Mouse (Mus musculus) adrenal gland, postnatal 10 days (tissue): ENCODE measurements around the gene Emsy. TPM values are rescaled to one million over a fixed set of nuclear protein-coding genes. Genes with fewer than 3 reads are reported as not detected.

ENCODE experiments used
- DNase-seq: peaks from one replicate; pipeline ENCODE4 v3.0.0; 2021; ENCODE audit warnings: mixed read lengths
- total RNA-seq, 2 experiments: library from RNA; stranded (reverse); gene quantifications; 2 replicates each; pipeline ENCODE4 v1.2.3; 2021

Gene Emsy
- total RNA-seq, 2 experiments from 2014 or later: 29.0 to 31.1 TPM

DNA sequence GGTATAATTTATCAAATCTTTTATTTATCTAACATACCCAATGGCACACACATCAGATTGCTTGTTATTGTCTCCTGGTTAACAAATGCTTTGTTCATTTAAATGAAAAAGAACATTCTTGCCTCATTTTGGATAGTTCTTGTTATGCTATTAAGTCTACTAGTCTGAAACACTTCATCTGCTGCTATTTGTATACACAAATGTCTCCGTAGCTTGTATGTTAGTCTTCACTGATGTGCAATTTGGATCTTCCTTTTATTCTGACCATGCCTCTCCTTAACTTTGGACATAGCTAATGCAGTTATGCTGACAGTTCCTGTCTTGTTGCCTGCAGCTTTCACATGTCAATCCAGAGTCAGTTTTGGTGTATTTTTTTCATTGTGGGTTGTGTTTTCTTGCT, 79.1 kb downstream of the Emsy start:
- DNase-seq: no peak

DNA sequence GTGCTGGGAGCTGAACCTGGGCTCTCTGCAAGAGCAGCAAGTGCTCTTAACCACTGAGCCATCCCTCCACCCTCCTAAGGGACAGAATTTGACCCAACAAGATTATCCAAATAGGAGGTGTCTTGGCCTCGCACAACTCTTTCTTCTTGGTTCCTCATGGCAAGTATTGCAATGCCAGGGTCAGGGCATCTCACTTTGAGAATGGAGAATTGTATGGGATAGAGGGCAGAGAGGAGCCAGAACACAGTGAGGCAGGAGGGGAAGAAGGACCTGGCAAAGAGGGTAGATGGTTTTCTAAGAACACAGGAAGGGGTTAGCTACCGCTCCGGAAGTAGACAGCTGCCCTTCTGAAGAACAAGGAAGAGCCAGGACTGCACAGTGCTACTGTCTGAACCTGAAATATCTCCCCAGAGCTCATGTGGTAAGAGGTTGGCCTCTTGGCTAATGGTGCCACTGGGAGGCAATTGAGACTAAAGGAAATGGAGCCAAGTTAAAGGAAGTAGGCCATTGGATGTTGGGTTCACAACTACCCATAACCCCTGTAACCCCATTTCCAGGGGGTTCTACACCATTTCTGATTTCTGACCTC, 80.8 kb downstream of the Emsy start:
- no peak for DNase-seq

DNA sequence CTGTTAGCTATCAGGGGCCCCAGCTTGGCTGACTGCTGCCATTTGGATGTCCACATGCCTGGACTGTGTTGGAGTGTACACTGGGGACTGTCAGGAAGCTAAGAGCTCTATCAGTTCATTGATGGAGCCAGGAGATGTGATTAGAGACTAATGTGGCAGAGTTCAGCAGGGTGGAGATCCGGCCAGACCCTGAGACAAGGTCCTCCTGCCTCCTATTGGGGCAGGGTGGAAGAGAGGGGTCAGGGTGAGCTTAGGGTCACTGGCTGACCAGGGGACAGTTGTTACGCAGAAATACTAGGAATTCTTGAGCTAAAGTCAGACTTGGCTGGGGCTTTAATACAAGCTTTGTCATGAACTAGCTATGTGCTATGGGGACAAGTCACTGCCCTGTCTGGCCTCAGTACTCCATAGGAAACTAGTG, 81.8 kb downstream of the Emsy start:
- DNase-seq: no peak

DNA sequence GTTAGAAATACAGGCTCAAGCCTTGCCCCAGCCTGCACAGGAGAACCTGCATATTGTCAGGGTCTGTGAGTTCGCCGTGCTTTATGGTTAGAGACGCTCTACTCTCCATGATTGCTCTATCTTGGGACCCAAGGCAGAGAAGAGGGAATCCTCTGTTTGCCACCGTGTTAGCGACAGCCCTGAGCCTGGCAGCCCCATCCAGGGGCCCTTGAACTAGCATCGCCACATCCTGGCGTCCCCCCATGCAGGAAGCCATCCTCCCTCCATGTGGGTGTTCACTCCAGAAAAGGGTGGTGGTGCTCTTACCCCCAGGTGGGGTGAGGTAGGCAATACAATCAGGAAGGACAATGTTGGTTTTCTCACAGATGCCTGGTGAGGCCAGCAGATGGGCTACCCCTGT, 82.3 kb downstream of the Emsy start:
- DNase-seq: no peak

DNA sequence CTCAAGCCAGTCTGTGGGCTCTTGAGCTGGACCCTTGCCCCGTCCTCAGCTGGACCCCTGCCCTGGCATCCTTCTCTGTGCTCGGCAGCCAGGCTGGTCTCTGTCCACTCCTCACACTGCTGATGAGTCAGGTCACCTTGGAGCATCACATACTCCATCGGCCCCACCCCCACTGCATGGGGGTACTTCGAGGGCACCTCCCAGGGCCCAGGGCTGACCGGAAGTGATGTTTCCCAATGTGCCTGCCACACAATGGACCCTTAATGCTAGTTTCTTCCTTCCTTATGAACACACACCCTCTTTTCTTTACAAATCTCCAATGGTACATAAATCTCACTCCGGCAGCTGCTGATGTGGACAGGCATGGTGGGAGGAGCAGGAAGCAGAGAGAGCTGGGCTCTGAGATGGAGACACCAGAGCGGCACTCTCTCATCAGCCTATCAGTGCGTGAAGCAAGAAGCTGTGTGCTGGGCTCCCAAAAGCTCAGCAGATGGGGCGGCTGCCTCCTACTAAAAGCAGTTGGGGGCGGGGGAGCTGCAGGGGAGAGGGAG, 83.3 kb downstream of the Emsy start:
- DNase-seq: peak; percentile 68

DNA sequence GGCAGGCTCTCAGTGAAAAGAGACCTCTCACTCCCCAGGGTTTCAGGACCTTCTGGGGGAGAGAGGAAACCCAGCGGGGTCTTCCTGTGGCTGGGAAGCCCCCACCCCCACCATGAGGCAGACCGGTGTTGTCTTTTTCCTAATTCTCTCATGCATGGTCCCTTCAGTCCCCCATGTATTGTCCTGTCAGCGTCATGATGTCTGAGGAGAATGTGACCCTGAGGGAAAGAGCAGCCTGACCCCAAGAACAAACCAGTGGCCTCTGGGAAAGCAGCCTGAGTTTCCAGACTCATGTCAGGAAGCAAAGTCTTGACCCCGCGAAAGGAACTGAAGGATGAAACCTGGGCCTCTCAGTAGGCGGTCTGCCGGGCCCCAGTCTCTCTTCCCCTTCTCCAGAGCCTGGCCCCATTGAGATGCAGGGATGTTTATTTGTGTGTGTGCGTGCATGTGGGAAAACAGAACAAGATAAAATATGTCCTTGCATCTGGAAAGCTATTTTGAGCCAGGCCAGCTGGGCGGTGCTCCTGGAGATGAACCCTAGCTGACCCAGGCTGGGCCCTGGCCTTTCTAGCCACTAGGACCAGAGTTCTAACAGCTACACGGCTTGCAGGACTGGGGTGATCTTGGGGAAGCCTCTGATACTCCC, 84.2 kb downstream of the Emsy start:
- DNase-seq: peak; percentile 60

DNA sequence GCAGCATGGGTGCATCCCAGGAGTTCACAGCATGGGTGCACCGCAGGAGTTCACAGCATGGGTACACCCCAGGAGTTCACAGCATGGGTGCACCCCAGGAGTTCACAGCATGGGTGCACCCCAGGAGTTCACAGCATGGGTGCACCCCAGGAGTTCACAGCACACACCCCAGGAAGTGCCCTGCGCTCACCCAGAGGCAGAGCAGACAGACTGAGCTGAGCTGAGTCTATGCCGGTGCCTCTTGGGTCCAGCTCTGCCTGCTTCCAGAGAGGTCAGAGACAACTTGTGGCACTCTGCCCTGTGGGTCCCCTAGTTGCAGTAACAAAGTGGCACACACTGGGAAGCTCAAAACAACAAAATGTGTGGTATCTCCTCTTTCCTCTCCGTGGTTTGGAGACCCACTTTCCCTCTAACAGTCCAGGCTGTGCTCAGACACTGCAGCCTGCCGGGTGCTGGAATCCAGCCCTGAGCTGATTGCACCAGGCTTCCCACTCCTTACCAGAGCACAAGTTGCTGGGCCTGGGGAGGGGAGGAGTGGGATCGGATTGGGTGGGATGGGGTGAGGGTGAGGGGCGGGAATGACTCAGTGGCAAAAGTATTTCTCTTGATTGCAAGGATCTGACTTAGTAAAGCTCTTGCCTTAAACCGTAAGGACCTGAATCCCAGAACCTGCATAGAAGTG, 85.6 kb downstream of the Emsy start:
- DNase-seq: no peak

DNA sequence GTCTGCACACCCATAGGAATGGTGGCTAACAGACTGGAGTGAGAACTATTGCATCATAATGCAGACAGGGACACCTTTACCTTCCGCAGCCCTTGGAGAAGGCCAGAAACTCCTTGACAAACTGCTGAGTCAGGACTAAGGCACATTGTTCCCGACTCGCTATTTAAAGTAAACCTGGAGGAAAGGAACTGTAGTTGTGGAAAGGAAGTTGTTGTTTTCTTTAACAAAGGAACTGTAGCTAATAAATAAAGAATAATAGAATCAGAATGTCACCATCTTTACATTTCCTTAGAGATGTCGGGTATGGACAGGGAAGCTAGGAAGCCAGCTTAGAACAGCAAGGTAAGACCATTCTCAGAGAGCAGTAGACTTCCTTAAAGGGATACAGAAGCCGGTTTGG, 89.5 kb downstream of the Emsy start:
- DNase-seq: no peak

DNA sequence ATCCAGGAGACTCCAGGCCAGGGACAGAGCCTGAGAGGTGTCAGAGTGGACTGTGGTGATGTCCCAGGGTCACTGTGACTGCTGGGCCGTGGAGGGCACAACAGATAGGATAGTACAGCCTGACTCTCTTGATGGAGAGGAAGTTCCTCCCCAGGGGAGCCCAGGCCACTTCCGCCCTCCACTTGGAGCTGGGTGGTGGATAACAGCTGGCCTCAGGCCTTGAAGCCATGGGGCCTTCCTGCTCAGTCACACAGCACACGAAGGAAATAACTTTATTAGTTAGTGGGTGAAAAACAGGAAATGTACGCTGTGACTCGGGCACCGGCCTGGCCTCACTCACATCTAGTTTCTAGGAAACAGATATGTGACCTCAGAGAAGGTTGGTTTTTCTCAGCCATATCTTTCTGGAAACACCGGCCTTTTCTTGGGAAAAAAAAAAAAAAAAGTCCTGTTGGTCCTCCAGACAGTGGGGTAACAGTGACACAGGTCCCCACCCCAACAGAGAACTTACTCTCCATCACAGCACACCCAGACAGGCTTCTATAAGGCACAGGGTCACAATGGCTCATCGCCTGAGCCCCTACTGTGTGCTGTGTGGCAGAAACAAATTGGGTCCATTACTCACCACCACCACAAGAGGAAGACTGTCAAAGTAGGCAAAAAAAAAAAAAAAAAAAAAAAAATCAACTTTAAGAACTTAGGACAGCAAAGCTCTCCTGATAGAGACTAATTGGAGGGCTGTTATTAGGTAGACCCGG, 91.8 kb downstream of the Emsy start:
- peak; percentile 36 for DNase-seq

DNA sequence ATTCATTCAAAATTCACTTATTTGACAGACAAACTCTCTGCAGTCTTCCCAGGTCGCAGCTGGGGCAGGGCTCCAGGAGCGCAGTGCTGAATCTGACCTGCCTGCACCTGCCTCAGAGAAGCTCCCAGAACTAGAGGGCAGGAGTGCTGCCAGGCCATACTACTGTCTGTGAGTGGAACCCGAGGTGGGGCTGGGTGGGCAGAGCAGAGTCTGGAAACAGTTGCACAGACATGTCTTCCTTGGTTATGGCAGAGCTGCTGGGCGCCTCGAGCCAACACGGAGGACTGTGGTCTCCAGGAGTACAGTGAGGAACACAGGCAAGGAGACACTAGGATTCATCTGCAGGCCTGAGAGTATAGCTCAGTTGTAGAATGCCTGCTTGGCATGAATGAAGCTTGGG, 92.6 kb downstream of the Emsy start:
- no peak for DNase-seq

DNA sequence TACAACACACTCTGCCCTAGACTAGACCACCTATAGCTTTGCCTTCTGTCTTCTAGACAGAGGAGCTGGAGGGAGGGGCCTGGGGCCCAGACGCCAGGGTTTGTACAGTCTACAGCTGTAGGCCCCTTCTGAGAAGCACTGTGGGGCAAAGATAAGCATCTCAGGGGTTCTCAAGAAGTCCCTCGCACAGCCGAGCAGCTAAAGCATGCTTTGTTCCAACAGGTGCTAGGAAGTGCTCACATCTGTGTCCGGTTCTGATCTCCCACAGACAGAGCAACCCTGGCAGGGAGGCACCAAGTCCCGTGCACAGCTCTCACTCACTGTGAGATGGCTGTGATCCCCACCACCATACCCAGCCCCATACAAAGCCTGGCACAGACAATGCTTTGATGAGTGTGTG, 93.6 kb downstream of the Emsy start:
- no peak for DNase-seq

DNA sequence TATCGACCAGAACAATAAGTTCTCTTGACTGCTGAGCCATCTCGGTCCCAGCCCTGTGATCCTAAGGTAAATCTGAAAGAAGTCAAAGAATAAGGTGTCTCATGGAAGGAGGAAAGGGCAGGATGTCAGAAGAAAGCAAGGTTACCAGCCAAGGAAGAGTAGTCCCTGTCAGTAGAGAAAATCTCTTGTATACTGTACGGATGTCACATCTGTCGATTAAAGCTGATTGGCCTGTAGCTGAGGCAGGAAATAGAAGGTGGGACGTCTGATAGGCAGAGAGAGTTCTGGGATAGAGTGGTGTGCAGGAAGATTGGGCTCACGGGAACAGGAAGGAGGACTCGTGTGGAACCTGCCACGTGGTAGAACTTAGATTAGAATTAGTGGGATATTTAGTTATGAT, 94.4 kb downstream of the Emsy start:
- DNase-seq: no peak

DNA sequence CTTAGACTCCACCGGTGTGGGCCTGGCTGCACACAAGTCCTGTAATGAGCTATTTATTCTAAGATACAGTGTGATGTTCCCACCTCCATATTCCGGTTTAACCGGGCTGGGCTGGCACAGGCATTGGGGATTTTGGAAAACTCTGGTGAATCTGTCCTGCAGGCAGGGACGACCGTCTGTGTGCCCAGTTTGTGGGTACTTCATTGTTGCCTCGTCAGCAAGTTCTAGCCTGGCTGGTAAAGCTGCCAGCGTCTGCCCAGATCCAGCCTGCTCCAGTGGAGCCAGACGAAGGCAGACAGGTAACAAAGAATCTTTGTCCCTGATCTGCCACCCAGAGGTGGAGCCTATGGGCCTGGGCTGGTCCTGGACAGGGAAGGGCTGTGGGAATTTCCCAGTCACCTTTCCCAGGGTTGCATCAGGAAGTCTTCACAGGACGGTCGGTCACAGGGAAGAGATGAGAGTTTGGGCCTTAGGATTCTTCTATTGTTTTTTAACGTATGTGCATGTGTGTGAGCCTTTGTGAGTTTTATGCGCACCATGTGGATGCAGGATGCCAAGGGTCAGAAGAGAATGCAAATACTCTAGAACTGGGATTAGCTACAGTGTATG, 94.9 kb downstream of the Emsy start:
- DNase-seq: no peak

DNA sequence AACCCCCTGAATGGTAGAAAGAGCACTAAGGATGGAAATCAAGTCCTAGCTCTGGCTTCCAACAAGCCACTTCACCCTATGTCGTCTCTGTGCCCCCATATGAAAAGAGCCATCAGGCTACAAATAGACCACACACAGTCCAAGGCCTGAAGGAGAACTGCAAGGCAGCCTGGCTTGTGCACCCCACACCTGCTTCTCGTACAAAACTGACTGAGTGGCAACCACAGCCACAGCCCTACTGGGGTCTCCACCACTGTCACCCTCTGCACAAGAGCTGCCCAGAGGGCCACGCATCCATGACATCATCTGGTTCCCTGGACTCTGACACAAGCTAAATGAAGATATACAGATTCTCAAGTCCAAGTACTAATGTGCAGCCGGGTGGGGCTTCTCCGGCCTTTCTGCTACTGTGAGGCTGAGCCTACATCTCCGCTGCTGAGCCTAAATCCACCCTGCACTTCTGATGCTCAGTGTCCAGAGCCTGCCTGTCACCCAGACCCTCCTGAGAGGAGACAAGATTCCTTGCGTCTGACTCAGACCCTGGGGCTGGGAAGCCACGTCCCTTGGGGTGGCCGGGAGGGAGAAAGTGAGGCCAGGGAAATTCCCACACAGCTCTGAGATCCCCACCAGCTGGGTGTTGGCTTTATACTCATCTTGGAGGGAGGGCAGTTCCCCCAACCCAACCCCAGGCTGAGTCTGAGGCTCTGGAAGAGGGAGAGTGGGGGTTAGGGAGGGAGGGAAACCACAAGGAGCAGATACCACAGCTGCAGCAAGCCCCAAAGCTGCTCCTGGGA, 98.3 kb downstream of the Emsy start:
- DNase-seq: no peak

DNA sequence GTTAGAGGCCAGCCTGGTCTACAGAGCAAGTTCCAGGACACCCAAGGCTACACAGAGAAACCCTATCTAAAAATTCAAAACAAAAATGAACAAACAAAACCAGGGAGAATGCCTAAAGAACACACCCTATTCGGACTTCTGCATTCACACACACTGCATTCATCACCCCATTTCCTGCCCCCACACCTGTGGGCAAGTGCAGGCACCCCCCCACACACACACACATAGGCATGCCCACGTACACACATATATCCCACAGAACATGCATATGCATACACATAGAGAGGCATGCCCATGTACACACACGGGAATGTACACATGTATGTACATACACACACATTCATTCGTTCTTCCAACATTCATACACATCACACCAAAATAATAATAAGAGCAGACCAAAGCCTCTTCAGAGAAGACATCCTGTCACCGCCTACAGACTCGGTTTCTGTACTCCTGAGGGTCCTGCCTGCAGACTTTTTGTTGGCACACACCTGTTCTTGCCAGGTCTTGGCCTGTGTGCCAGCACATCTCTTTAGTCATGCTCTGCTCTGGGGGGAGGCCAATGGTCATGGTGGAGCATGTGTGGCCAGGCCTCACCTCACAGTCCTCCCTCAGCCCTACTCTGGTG, 99.7 kb downstream of the Emsy start:
- no peak for DNase-seq

DNA sequence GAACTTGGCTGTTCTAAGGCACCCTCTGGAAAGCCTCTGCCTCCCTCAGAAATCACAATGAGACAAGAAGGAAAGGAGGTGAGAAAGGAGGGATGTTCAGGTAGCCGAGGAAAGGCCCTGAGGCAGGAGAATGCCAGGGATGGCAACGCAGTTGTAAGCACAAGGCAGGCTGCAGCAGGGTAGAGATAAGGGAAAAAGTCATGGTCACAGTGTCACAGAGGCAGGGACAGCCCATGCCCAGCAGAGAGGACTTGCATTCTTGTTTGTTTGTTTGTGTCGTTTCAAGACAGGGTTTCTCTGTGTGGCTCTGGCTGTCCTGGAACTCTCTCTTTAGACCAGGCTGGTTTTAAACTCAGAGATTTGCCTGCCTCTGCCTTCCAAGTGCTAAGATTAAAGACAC, 105.5 kb downstream of the Emsy start:
- DNase-seq: peak; percentile 23

DNA sequence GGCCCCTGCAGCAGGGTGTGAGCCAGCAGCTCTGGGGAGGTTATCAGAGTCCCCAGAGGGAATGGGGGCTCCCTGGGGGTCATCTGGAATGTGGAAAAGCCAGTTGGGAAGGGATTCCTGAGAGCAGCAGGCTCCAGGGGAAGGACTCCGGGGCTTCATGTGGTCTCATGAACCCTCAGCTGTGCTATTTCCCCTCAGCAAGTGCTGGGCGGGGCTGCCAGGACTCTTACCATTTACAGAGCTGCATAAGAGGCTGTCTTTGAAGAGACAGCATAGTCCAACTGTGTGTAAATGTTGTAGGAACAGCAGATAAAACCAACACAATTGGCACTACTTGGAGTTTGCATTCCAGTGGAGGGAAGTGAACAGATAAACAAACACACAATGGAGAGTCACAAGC, 106.0 kb downstream of the Emsy start:
- DNase-seq: peak; percentile 22

DNA sequence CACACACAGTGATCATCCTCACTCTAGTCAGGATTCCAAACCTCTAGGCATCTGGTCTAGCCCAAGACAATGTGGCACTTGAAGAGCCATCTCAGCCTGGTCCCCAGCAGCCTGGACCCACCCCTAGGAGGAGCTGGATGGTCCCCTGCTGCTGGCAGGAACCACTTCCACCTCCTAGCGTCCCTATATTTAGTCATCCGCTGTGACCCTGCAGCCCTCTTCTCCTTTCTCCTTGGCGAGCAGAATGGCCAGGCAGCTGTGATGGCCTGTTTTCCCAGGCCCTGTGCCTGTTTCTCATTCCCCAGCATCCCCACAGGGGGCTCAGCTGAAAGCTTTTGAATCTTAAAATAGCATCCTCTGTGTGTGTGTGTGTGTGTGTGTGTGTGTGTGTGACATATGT, 107.7 kb downstream of the Emsy start:
- no peak for DNase-seq

DNA sequence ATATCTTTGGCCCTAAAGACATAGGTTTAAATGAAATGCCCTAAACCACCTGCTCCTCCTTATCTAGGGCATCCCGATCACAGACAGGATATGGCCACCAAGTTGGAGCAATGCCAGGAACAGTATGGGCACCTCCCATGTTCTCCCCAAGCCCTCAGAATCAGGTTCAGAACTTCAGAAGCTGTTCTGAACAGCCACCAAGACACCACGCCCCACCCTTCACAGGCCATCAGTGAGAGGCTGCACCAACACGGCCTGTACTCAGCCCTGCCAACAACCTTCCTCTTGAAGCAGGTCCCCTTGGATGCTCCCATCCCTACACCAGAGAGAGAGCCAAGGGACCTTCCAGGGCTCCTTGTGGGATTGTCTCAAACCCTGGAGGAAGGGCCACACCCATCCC, 112.0 kb downstream of the Emsy start:
- DNase-seq: no peak

DNA sequence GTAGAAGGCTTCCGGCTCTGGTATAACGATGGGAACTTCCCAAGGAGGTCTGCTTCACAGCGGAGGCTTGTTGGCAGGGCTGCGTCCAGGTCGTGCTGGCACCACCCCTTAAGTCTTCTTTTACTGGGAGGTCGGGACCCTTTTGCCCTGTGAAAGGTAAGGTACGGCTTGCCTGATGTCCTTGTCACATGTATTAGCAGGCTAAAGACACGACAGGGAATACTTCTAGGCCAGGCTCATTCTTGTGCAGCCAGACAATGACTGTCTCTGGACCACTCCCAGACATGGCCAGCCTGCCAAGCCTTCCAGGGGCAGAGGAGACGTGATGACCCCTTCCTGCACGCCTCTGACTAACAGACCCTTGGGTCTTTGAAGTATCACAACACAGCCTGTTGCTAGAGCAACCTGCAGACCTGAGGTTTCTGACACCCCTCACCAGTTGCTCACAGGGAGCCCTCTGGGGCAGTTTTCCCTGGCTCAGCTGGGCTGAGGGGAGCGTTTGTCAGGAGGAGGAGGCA, 112.7 kb downstream of the Emsy start:
- DNase-seq: no peak

DNA sequence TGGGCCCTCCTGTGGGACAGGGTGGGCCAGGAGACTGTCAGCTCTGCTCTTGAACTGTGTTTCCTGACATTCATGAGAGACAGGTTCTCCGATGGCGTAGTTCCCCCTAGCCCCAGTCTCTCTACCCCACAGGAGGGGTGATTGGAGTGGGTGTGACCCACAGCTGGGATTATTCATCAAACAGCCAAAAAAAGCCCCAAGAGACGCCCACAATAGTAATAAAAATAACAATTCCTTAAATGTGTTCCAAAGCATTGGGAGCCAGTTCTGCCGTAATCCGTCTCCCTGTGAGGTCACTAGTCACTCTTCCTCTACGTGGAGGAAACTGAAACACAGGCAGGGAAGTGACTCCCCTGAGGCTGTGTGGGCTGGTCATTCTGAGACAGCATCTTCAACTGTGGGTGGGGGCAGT, 113.8 kb downstream of the Emsy start:
- DNase-seq: no peak
